Mouse (Mus musculus) midbrain, embryonic 14.5 days (tissue): Measurements from ENCODE around the gene Zfp874a. TPM values are rescaled to one million over a fixed set of nuclear protein-coding genes. Genes with fewer than 3 reads are reported as not detected.
"Not testable (repeated sequence)": the region's sequence is repeated elsewhere in the genome, so short reads cannot be mapped to it uniquely, and the experiment has no call there.

Experiments used
- ATAC-seq: fragments of 200-750 bp; cut with Nextera tagmentation; 2 replicates; pipeline ENCODE4 v1.8.0; 2017; ENCODE audit warnings: moderate number of reproducible peaks, moderate library complexity; ENCODE audit not compliant: low FRiP score, low TSS enrichment
- DNase-seq: peaks from one replicate; pipeline ENCODE4 v3.0.0-alpha.2; 2015
- H3K27ac ChIP-seq: fragments of 300-500 bp; sonication (generic); replicated peaks from 2 replicates; pipeline ENCODE4 v1.5.1; 2014; ENCODE audit warnings: mild to moderate bottlenecking, low read depth, low read length, moderate library complexity
- H3K27me3 ChIP-seq: fragments of 300-500 bp; sonication (generic); 2 replicates; pipeline ENCODE4 v1.6.1; 2014; ENCODE audit warnings: low read length, control low read depth, mixed read lengths; ENCODE audit not compliant: control insufficient read depth, insufficient read depth
- H3K36me3 ChIP-seq: fragments of 300-500 bp; sonication (generic); 2 replicates; pipeline ENCODE4 v1.6.1; 2014; ENCODE audit warnings: low read length, control low read depth; ENCODE audit not compliant: control insufficient read depth, insufficient read depth
- H3K4me1 ChIP-seq: fragments of 300-500 bp; sonication (generic); 2 replicates; pipeline ENCODE4 v1.6.1; 2014; ENCODE audit warnings: mild to moderate bottlenecking, antibody characterized with exemption, low read length, control low read depth; ENCODE audit not compliant: control insufficient read depth, insufficient read depth
- H3K4me2 ChIP-seq: fragments of 300-500 bp; sonication (generic); 2 replicates; pipeline ENCODE4 v1.6.1; 2014; ENCODE audit warnings: mild to moderate bottlenecking, low read length, moderate library complexity
- H3K4me3 ChIP-seq: fragments of 300-500 bp; sonication (generic); replicated peaks from 2 replicates; pipeline ENCODE4 v1.5.1; 2014; ENCODE audit warnings: low read depth, low read length
- H3K9ac ChIP-seq: fragments of 300-500 bp; sonication (generic); replicated peaks from 2 replicates; pipeline ENCODE4 v1.6.1; 2014; ENCODE audit warnings: mild to moderate bottlenecking, low read length, moderate library complexity
- H3K9me3 ChIP-seq: fragments of 300-500 bp; sonication (generic); 2 replicates; pipeline ENCODE4 v1.6.1; 2016; ENCODE audit warnings: low read length, control low read depth, mixed read lengths; ENCODE audit not compliant: control insufficient read depth
- WGBS: fragments of 180-500 bp; shearing (Covaris S2); extraction: QIAGEN DNeasy Blood & Tissue Kit; methylation state at CpG from one replicate; pipeline ENCODE4 v1.1.7; 2014; 5-methylcytosine and 5-hydroxymethylcytosine counted together
- polyA plus RNA-seq: library from polyadenylated mRNA; unstranded; fragments of >200 nt; fragmentation: Nextera tagmentation; extraction: Ambion mirVana; gene quantifications from 2 replicates; pipeline ENCODE4 v1.2.1, GENCODE M21; 2014

Gene Zfp874a
- polyA plus RNA-seq, 1 experiment from 2014 or later, result 7.6 TPM

DNA sequence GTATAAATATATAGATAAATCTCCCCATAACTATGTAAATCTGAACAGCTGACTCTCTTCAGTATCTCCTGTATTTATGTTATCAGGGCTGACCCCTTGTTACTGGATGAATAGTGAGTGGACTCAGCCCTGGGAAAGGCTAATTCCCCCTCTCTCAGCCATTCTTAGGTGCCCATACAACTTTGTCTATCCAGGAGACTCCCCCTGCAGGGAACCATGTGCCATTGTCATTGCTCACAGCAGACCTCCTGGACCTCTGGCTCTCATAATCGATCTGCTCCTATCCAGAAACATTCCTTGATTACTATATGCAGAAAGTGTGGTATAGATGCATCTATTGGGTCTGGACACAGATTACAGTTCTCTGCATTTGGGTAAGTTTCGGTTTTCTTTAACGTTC, 34.6 kb downstream of the Zfp874a start:
- Histone ChIP-seq H3K27ac (no peak overlapping the region), H3K36me3 (no peaks in the 10 kb centered on the region), H3K4me1 (peaks cover 3% of the 10 kb centered on the region; the same call in 1 of the 2 replicates), H3K4me3 (no peak overlapping the region), H3K9me3 (no peaks in the 10 kb centered on the region), H3K27me3 (no peaks in the 10 kb centered on the region), H3K4me2 (no peak overlapping the region), H3K9ac (no peak overlapping the region)
- DNase-seq (no peak), ATAC-seq (no peak)
- 88% methylated on average over 3 of the region's 3 CpGs for WGBS

DNA sequence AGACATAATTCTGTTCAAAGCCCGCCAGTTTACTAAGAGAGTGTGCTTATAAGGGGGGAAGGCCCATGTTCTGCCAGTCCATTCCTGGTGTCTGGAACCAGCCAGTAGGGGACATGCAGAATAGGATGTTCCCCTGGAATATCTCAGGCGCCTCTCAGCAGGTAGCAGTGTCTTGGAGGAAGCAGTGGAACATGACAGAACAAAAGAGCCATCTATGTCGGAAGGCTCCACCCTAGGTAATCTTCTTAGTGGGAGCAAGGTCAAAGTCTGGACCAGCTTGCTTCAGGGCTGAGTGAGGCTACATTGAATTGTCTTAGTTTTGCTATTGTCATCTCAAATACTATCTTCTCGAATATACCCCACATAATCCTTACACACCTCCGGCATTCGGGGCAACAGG, 35.7 kb downstream of the Zfp874a start:
- no peak overlapping the region for H3K9ac ChIP-seq
- ATAC-seq, result no peak
- H3K27me3 ChIP-seq, result no peaks in the 10 kb centered on the region
- no peak overlapping the region for H3K4me2 ChIP-seq
- no peaks in the 10 kb centered on the region for H3K9me3 ChIP-seq
- H3K27ac ChIP-seq, result no peak overlapping the region
- H3K4me3 ChIP-seq, result no peak overlapping the region
- WGBS, result 81% methylated on average over 6 of the region's 6 CpGs
- H3K36me3 ChIP-seq, result no peaks in the 10 kb centered on the region
- no peaks in the 10 kb centered on the region for H3K4me1 ChIP-seq
- no peak for DNase-seq

DNA sequence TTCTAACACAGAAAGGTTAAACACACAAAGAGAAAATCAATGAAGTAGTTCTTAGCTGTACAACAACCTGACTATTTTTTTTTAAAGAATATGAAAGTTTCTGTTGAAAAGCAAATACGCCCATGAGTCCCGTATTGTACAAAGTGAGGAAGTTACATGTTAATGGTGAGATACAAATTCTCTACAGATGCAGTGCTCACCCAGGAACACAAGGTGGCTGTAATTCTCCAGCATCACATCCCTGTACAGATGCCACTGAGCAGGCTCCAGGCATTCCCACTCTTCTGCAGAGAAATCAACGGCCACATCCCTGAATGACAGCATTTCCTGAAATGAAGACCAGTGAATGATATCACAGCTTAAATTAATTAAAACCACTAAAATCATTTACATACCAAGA, 37.8 kb downstream of the Zfp874a start:
- H3K27me3 ChIP-seq, H3K9ac ChIP-seq, H3K4me3 ChIP-seq, H3K27ac ChIP-seq, H3K9me3 ChIP-seq, H3K36me3 ChIP-seq, H3K4me2 ChIP-seq, H3K4me1 ChIP-seq, ATAC-seq: not testable (repeated sequence)
- 79% methylated on average over 3 of the region's 3 CpGs for WGBS
- DNase-seq, result peak; percentile 3

DNA sequence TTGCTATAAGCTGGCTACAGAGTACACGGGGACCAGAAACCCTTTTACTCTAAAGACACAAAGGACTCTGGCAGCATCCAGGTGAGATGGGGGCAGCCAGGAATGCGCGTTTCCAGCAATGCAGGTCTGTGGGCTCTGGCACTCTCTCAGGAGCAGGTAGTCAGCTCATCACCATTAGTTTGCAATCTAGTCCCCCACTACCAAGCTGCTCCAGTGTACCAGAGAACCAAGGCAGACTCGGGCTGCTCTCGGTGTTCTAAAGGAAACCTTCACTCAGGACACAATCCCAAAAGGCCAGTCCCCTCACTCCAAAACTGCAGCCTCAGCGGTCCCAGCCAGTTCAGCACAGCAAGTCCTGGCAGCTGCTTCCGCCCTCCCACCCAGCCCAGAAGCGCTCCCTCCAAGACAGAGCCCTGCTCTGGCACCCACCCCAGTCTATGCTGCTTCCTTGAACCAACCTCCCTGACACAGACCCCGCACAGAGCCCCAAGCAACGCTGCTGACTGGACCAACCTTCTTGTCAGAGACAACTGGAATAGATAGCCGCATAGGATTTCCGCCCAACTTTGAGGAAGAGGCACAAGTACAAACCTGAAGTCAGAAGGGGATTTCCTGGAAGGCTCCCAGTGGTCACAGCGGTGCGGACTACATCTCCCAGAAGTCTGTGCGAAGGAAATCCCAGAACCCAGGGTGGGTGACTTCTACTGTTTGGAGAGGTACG, 52.1 kb downstream of the Zfp874a start, which contains the start of gene Zfp429:
TSS of gene Zfp429 (minus strand) at position 637 of the 721 bp plus-strand sequence.
- 6% methylated on average over 14 of the region's 16 CpGs for WGBS
- Histone ChIP-seq H3K4me3 (peak within 1 kb of the TSS; percentile 47), H3K4me2 (peak within 1 kb of the TSS; percentile 53), H3K9ac (peak within 1 kb of the TSS; percentile 29; the same call in 1 of the 2 replicates)
- not testable (repeated sequence) for H3K36me3 ChIP-seq, H3K27me3 ChIP-seq, H3K9me3 ChIP-seq, H3K27ac ChIP-seq, H3K4me1 ChIP-seq
- DNase-seq, result peak; percentile 83
- peak; percentile 92 for ATAC-seq

DNA sequence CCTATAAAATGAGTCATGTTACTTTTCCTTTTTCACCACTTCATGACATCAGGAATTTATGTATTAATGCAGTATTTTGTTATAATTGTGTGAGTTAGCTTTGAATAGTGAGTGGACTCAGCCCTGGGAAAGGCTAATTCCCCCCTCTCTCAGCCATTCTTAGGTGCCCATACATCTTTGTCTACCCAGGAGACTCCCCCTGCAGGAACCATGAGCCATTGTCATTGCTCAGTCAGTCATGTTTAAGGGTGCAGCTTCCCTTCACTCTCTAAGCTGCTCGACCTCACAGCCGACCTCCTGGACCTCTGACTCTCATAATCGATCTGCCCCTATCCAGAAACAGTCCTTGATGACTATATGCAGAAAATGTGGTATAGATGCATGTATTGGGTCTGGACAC, 75.2 kb downstream of the Zfp874a start:
- not testable (repeated sequence) for ATAC-seq, H3K27ac ChIP-seq, H3K36me3 ChIP-seq, H3K9me3 ChIP-seq, H3K4me1 ChIP-seq, H3K27me3 ChIP-seq, H3K4me3 ChIP-seq, H3K9ac ChIP-seq, DNase-seq, H3K4me2 ChIP-seq
- WGBS, result 73% methylated on average over 3 of the region's 3 CpGs

DNA sequence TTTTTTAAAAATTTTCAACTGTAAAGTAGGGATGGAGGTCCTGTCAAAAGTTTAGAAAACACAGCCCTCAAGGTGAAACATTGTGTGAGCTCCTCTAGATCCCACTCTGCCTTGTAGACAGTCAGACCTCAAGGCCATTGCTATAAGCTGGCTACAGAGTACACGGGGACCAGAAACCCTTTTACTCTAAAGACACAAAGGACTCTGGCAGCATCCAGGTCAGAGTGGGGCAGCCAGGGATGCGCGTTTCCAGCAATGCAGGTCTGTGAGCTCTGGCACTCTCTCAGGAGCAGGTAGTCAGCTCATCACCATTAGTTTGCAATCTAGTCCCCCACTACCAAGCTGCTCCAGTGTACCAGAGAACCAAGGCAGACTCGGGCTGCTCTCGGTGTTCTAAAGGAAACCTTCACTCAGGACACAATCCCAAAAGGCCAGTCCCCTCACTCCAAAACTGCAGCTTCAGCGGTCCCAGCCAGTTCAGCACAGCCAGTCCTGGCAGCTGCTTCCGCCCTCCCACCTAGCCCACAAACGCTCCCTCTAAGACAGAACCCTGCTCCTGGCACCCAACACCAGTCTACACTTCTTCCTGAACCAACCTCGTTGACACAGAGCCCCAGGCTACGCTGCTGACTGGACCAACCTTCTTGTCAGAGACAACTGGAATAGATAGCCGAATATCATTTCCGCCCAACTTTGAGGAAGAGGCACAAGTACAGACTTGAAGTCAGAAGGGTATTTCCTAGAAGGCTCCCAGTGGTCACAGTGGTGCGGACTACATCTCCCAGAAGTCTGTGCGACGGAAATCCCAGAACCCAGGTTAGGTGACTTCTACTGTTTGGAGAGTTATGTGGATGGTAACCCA, 76.1 kb downstream of the Zfp874a start, which contains the start of the genes Gm28041 and Zfp456:
TSS of gene Gm28041 (minus strand) at position 684 of the 862 bp plus-strand sequence.
TSS of gene Zfp456 (minus strand) at position 761 of the 862 bp plus-strand sequence.
- not testable (repeated sequence) for H3K27ac ChIP-seq, H3K36me3 ChIP-seq, H3K4me1 ChIP-seq, H3K9me3 ChIP-seq, H3K9ac ChIP-seq, H3K27me3 ChIP-seq
- Histone ChIP-seq H3K4me3 (peak within 1 kb of the TSS; percentile 32), H3K4me2 (peak within 1 kb of the TSS; percentile 54)
- DNase-seq (peak; percentile 72), ATAC-seq (peak; percentile 70)
- 25% methylated on average over 14 of the region's 15 CpGs for WGBS

Other genes with a start within 250 kb of the Zfp874a start
- gene Zfp458, start 173.2 kb downstream of the Zfp874a start, polyA plus RNA-seq, result 7.0 and 8.3 TPM in 2 replicates
- 0.76 and 0.92 TPM in 2 replicates for gene Zfp457, start 145.1 kb downstream of the Zfp874a start, polyA plus RNA-seq
- 2.1 TPM in 2 replicates for gene Zfp595, start 119.1 kb downstream of the Zfp874a start, polyA plus RNA-seq
- gene Gm28044, start 91.1 kb downstream of the Zfp874a start, polyA plus RNA-seq, result not detected in 2 replicates
- gene Zfp953, start 91.0 kb downstream of the Zfp874a start, polyA plus RNA-seq, result 0.65 and 0.82 TPM in 2 replicates
- 0.38 TPM in 1 of 2 replicates, not detected in the other for gene Gm28041, start 75.9 kb downstream of the Zfp874a start, polyA plus RNA-seq
- gene Zfp456, start 75.8 kb downstream of the Zfp874a start, polyA plus RNA-seq, result 0.78 and 0.93 TPM in 2 replicates
- 2.7 and 3.6 TPM in 2 replicates for gene Zfp429, start 51.8 kb downstream of the Zfp874a start, polyA plus RNA-seq
- 0.72 TPM in 2 replicates for gene Zfp459, start 30.2 kb downstream of the Zfp874a start, polyA plus RNA-seq
- gene Zfp874b, start 32.6 kb upstream of the Zfp874a start, polyA plus RNA-seq, result 2.3 and 2.7 TPM in 2 replicates
- gene Zfp58, start 48.9 kb upstream of the Zfp874a start, polyA plus RNA-seq, result 10.1 and 15.5 TPM in 2 replicates
- 0.42 TPM in 1 of 2 replicates, not detected in the other for gene Gm26965, start 74.5 kb upstream of the Zfp874a start, polyA plus RNA-seq
- 39.9 and 45.3 TPM in 2 replicates for gene Zfp87, start 74.6 kb upstream of the Zfp874a start, polyA plus RNA-seq
- 18.1 and 22.0 TPM in 2 replicates for gene Zfp748, start 102.2 kb upstream of the Zfp874a start, polyA plus RNA-seq
- gene Zfp729b, start 158.1 kb upstream of the Zfp874a start, polyA plus RNA-seq, result 4.8 and 6.6 TPM in 2 replicates
- gene Gm49345, start 186.1 kb upstream of the Zfp874a start, polyA plus RNA-seq, result not detected in 2 replicates
- gene Zfp729a, start 186.2 kb upstream of the Zfp874a start, polyA plus RNA-seq, result 4.1 and 4.3 TPM in 2 replicates
- gene Zfp738, start 235.4 kb upstream of the Zfp874a start, polyA plus RNA-seq, result 13.9 and 15.9 TPM in 2 replicates